Mouse (Mus musculus) left cerebral cortex, adult 8-10 months (tissue): ENCODE results near the gene Tgoln1. TPM values are rescaled to one million over a fixed set of nuclear protein-coding genes. Genes with fewer than 3 reads are reported as not detected.

Experiments
- total RNA-seq, 4 experiments: library from RNA; stranded (reverse); gene quantifications; 2 replicates each; pipeline ENCODE4 v1.2.4; 2022

Tgoln1 gene
- total RNA-seq, 4 experiments from 2014 or later, result 93.0 to 104 (median 99.0) TPM

Other genes starting within 250 kb of the Tgoln1 start
- 1 to 10 TPM; 4.4 to 8.6 (median 6.9) TPM for gene Vamp5, start 236.5 kb downstream of the Tgoln1 start, total RNA-seq
- gene Vamp8, start 226.3 kb downstream of the Tgoln1 start, total RNA-seq, result 10 to 100 TPM; 16.5 to 23.2 (median 18.5) TPM
- gene Ggcx, start 202.7 kb downstream of the Tgoln1 start, total RNA-seq, result 10 to 100 TPM; 20.3 to 24.7 (median 23.5) TPM
- gene Mat2a, start 177.4 kb downstream of the Tgoln1 start, total RNA-seq, result 100 to 1,000 TPM; 148 to 178 (median 163) TPM
- 1 to 10 TPM in 2 of 4 experiments, under 1 TPM in 2; 0.59 to 1.7 (median 1.2) TPM for gene Sh2d6, start 95.3 kb downstream of the Tgoln1 start, total RNA-seq
- gene Capg, start 72.6 kb downstream of the Tgoln1 start, total RNA-seq, result 10 to 100 TPM in 2 of 4 experiments, 1 to 10 TPM in 2; 2.9 to 16.9 (median 10.0) TPM
- gene Elmod3, start 18.6 kb downstream of the Tgoln1 start, total RNA-seq, result 10 to 100 TPM; 21.1 to 26.4 (median 24.0) TPM
- gene Retsat, start 18.5 kb downstream of the Tgoln1 start, total RNA-seq, result 10 to 100 TPM; 66.8 to 72.4 (median 68.4) TPM
- 1 to 10 TPM; 3.1 to 4.6 (median 4.1) TPM for gene Tcf7l1, start 172.3 kb upstream of the Tgoln1 start, total RNA-seq